Mouse (Mus musculus) layer of hippocampus, postnatal 10 days (tissue): ENCODE measurements around the gene Kcnj1. TPM values are rescaled to one million over a fixed set of nuclear protein-coding genes. Genes with fewer than 3 reads are reported as not detected.

Experiments used
- DNase-seq, 2 experiments: peaks; one replicate each; pipeline ENCODE4 v3.0.0; 2021; ENCODE audit warnings: low spot score in 2 of 2
- long read RNA-seq: library from polyadenylated mRNA; stranded (forward); transcript quantifications from one replicate; pipeline ENCODE4 v2.0.0, GENCODE M21; 2023
- total RNA-seq, 2 experiments: library from RNA; stranded (reverse); gene quantifications; 2 replicates each; pipeline ENCODE4 v1.2.3; 2021

The Kcnj1 gene
- not detected for total RNA-seq
- long read RNA-seq: 0 reads

GRCm38 (mm10) chr9:32372202-32372601, at the start of gene Kcnj1:
Kcnj1 (plus strand) TSS chr9:32372493.
- no peak for DNase-seq

GRCm38 (mm10) chr9:32323610-32324009, 48.7 kb upstream of the Kcnj1 start:
- no peak for DNase-seq

GRCm38 (mm10) chr9:32328777-32329176, 43.5 kb upstream of the Kcnj1 start:
- no peak for DNase-seq

GRCm38 (mm10) chr9:32331162-32331561, 41.1 kb upstream of the Kcnj1 start:
- DNase-seq: no peak

GRCm38 (mm10) chr9:32335389-32336150, 36.7 kb upstream of the Kcnj1 start:
- no peak for DNase-seq

- DNase-seq: no peak
Measured at GRCm38 (mm10) chr9:32340831-32341230, 31.5 kb upstream of the Kcnj1 start.

GRCm38 (mm10) chr9:32342929-32343328, 29.4 kb upstream of the Kcnj1 start:
- no peak for DNase-seq

GRCm38 (mm10) chr9:32344051-32344450, 28.2 kb upstream of the Kcnj1 start, which contains the start of gene Kcnj5:
Kcnj5 (minus strand) TSS chr9:32344350.
- DNase-seq: no peak

GRCm38 (mm10) chr9:32344489-32344888, 27.8 kb upstream of the Kcnj1 start:
- DNase-seq: peak in 1 of 2 experiments; percentile 11

GRCm38 (mm10) chr9:32348096-32348495, 24.2 kb upstream of the Kcnj1 start:
- no peak for DNase-seq

- no peak for DNase-seq
Measured at GRCm38 (mm10) chr9:32349344-32349743, 22.9 kb upstream of the Kcnj1 start.

- peak; percentile 81 to 84 for DNase-seq
Measured at GRCm38 (mm10) chr9:32350332-32350731, 22.0 kb upstream of the Kcnj1 start.

GRCm38 (mm10) chr9:32360770-32361169, 11.5 kb upstream of the Kcnj1 start:
- DNase-seq: no peak

- no peak for DNase-seq
Measured at GRCm38 (mm10) chr9:32368812-32369211, 3.5 kb upstream of the Kcnj1 start.

- no peak for DNase-seq
Measured at GRCm38 (mm10) chr9:32369388-32369787, 2.9 kb upstream of the Kcnj1 start.

- DNase-seq: no peak
Measured at GRCm38 (mm10) chr9:32373656-32374055, 1.4 kb downstream of the Kcnj1 start.

GRCm38 (mm10) chr9:32376031-32376430, 3.7 kb downstream of the Kcnj1 start:
- DNase-seq: no peak

GRCm38 (mm10) chr9:32376863-32377590, 4.7 kb downstream of the Kcnj1 start:
- DNase-seq: no peak

- no peak for DNase-seq
Measured at GRCm38 (mm10) chr9:32384906-32385305, 12.6 kb downstream of the Kcnj1 start.

- no peak for DNase-seq
Measured at GRCm38 (mm10) chr9:32388120-32388519, 15.8 kb downstream of the Kcnj1 start.

- no peak for DNase-seq
Measured at GRCm38 (mm10) chr9:32391092-32391491, 18.8 kb downstream of the Kcnj1 start.

GRCm38 (mm10) chr9:32391701-32392100, 19.4 kb downstream of the Kcnj1 start:
- no peak for DNase-seq
